Mouse (Mus musculus) cerebellum, adult 2 months (tissue): ENCODE measurements around the gene Gm49486. TPM values are rescaled to one million over a fixed set of nuclear protein-coding genes. Genes with fewer than 3 reads are reported as not detected.

Experiments
- DNase-seq, 2 experiments: peaks; one replicate each; pipeline ENCODE4 v3.0.0; 2021
- H3K27ac ChIP-seq: fragments of 200-500 bp; 2 replicates; pipeline ENCODE4 v1.5.1; 2012; ENCODE audit warnings: low read length, control low read depth, inconsistent platforms; ENCODE audit not compliant: insufficient read depth
- H3K27me3 ChIP-seq: fragments of 200-500 bp; 2 replicates; pipeline ENCODE4 v1.6.1; 2012; ENCODE audit warnings: inconsistent platforms, mild to moderate bottlenecking, low read length, moderate library complexity; ENCODE audit not compliant: control insufficient read depth, insufficient read depth
- H3K4me1 ChIP-seq: fragments of 200-500 bp; 2 replicates; pipeline ENCODE4 v1.6.1; 2011; ENCODE audit warnings: low read length; ENCODE audit not compliant: control insufficient read depth, insufficient read depth
- H3K4me3 ChIP-seq: fragments of 200-500 bp; replicated peaks from 2 replicates; pipeline ENCODE3; 2011; ENCODE audit warnings: mild to moderate bottlenecking, low read depth, low read length, control low read depth; ENCODE audit not compliant: insufficient read depth
- CTCF ChIP-seq: fragments of 200-500 bp; IDR thresholded peaks from 2 replicates; pipeline ENCODE4 v1.5.1; 2011; ENCODE audit warnings: low read depth, mild to moderate bottlenecking, control low read depth, low read length, moderate library complexity, borderline replicate concordance; ENCODE audit not compliant: insufficient read depth
- POLR2A ChIP-seq: fragments of 200-500 bp; IDR thresholded peaks from 2 replicates; pipeline ENCODE4 v1.6.1; 2011; ENCODE audit warnings: low read length, control low read depth, borderline replicate concordance; ENCODE audit not compliant: insufficient read depth
- WGBS: fragments of 180-500 bp; shearing (Covaris S2); methylation state at CpG from one replicate; pipeline ENCODE4 v1.1.7; 2018; 5-methylcytosine and 5-hydroxymethylcytosine counted together
- polyA plus RNA-seq: library from polyadenylated mRNA; depleted of rRNA; stranded (reverse); fragments of >200 nt; gene quantifications from 2 replicates; pipeline ENCODE4 v1.2.3, GENCODE M21; 2012

The Gm49486 gene
- polyA plus RNA-seq, 1 experiment: 0.67 TPM

DNA sequence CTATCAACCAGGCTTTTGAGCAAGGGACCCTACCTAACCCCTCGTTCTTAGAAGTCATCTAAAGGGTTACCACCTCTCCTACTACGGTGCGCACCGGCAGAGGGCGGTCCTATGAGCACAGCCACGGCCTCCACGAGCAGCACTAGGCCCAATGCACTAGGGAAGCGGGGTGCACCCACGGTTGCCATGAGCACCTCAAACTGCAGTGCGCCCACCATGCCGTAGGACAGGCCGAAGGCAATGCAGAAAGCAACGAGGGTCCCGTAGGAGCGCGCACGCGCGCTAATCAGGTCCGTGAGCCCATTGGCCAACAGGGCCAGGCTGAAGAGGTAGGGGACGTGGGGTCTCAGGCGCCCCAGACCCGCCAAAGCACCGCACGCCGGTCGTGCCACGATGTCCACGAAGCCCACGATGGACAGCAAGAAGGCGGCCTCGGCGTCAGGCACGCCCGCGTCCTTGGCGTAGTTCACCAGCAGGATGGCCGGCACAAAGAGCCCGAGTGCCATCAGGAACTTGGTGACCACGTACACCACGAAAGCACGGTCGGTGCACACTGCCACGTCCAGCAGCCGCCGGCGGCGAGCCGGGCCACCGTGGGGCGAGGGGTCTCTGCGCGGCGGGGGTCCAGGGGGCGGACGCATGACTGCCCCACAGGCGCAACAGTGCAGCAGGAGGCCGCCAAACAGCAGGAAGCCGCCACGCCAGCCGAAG is 22.7 kb downstream of the Gm49486 start:
- TF ChIP-seq POLR2A (no peak), CTCF (no peak)
- Histone ChIP-seq H3K27ac (no peak overlapping the region), H3K27me3 (no peaks in the 10 kb centered on the region), H3K4me1 (peaks cover 4% of the 10 kb centered on the region; the same call in 1 of the 2 replicates), H3K4me3 (peak overlapping the region; percentile 3)
- 2% methylated on average over 61 of the region's 61 CpGs for WGBS
- no peak for DNase-seq

GRCm38 (mm10) chr15:79252580-79252979 is 23.4 kb downstream of the Gm49486 start:
- H3K4me1 ChIP-seq: peaks cover 4% of the 10 kb centered on the region; the same call in 1 of the 2 replicates
- H3K4me3 ChIP-seq: no peak overlapping the region
- 18% methylated on average over 24 of the region's 24 CpGs for WGBS
- TF ChIP-seq POLR2A (no peak), CTCF (no peak)
- DNase-seq: no peak
- H3K27me3 ChIP-seq: no peaks in the 10 kb centered on the region
- no peak overlapping the region for H3K27ac ChIP-seq

GRCm38 (mm10) chr15:79254661-79255060 is 25.5 kb downstream of the Gm49486 start, which contains the start of gene Slc16a8:
Gene Slc16a8, minus strand, starts transcription at chr15:79254761.
- no peak for DNase-seq
- TF ChIP-seq POLR2A (no peak), CTCF (no peak)
- H3K27ac ChIP-seq: no peak within 1 kb of the TSS
- no peak within 1 kb of the TSS for H3K4me3 ChIP-seq
- WGBS: 20% methylated on average over 3 of the region's 3 CpGs
- H3K4me1 ChIP-seq: peaks cover 4% of the 10 kb centered on the region; the same call in 1 of the 2 replicates
- H3K27me3 ChIP-seq: no peaks in the 10 kb centered on the region; the same call in 1 of the 2 replicates

GRCm38 (mm10) chr15:79258521-79258920 is 29.3 kb downstream of the Gm49486 start:
- Histone ChIP-seq H3K4me1 (no peaks in the 10 kb centered on the region), H3K4me3 (no peak overlapping the region), H3K27ac (no peak overlapping the region), H3K27me3 (peaks cover 7% of the 10 kb centered on the region; the same call in 1 of the 2 replicates)
- DNase-seq: no peak
- no peak for TF ChIP-seq POLR2A
- no peak for TF ChIP-seq CTCF
- 25% methylated on average over 17 of the region's 17 CpGs for WGBS

DNA sequence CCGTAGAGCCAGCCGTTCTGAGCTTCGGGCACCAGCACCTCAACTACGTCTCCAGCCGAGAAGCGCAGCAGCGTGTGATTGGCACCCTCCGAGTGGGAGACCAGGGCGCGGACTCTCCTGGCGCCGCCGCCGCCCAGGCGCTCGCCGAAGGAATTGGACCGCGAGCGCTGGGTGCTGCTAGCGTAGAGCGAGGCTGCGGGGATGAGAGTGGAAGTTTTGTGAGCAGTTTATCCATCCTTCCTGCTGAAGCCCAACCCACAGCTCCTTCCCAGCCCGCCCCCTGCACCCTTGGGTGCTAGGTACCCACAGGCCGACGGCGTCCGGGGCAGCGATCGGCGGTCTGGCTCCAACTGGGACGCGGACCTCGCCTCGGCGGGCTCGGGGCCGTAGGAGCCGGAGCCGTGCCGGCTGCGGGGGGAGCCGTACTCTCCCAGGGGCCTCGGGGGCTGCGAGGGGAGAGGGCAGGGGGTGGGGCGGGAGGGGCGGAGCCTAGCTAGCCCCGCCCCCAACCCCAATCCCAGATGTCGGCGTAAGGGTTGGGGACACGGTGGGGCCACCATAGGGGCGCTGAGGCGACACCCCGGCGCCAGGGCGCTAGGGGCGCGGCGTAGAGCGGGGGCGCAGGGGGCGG is 32.0 kb downstream of the Gm49486 start:
- no peak overlapping the region for H3K27ac ChIP-seq
- no peaks in the 10 kb centered on the region for H3K4me1 ChIP-seq
- WGBS: 1% methylated on average over 61 of the region's 62 CpGs
- DNase-seq: no peak
- H3K27me3 ChIP-seq: peaks cover 7% of the 10 kb centered on the region; the same call in 1 of the 2 replicates
- TF ChIP-seq CTCF (no peak), POLR2A (no peak)
- peak overlapping the region; percentile 2 for H3K4me3 ChIP-seq

DNA sequence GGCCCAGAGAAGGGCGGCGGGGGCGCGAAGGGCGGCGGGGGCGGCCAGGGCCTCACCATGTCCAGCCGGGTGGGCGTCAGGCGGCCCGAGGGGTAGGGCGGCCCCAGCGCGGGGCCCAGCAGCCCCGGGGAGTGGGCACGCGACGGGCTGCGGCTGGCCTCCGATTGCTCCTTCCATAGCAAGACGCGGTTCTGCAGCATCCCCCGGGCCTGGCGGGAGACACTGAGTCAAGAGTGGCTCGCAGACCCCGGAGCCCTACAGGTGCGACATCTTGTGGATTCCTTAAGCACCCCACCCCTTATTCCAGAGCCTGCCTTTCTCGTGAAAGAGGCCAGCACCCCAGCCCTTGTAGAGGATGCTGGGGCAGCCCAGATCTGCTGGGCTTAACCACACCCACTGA is 32.6 kb downstream of the Gm49486 start:
- H3K27me3 ChIP-seq: peaks cover 7% of the 10 kb centered on the region; the same call in 1 of the 2 replicates
- no peaks in the 10 kb centered on the region for H3K4me1 ChIP-seq
- no peak overlapping the region for H3K4me3 ChIP-seq
- H3K27ac ChIP-seq: no peak overlapping the region
- DNase-seq: no peak
- TF ChIP-seq POLR2A (no peak), CTCF (no peak)
- WGBS: 2% methylated on average over 28 of the region's 28 CpGs

- no peak overlapping the region for H3K4me3 ChIP-seq
- peaks cover 7% of the 10 kb centered on the region; the same call in 1 of the 2 replicates for H3K27me3 ChIP-seq
- no peaks in the 10 kb centered on the region for H3K4me1 ChIP-seq
- TF ChIP-seq POLR2A: no peak
- 0 out of 2 replicates have a peak, but pooled peaks have one; percentile 2 for TF ChIP-seq CTCF
- WGBS: 19% methylated on average over 13 of the region's 13 CpGs
- DNase-seq: no peak
- no peak overlapping the region for H3K27ac ChIP-seq
These were observed 33.2 kb downstream of the Gm49486 start for GRCm38 (mm10) chr15:79262375-79262774.
